Mouse (Mus musculus) testis, adult 2 months (tissue): Measurements from ENCODE around the gene Cuedc1. TPM values are rescaled to one million over a fixed set of nuclear protein-coding genes. Genes with fewer than 3 reads are reported as not detected.

Source experiments
- H3K27ac ChIP-seq: fragments of 200-500 bp; 2 replicates; pipeline ENCODE4 v1.5.1; 2012; ENCODE audit warnings: low read depth, low read length; ENCODE audit not compliant: control insufficient read depth, insufficient read depth
- H3K27me3 ChIP-seq: fragments of 200-500 bp; 2 replicates; pipeline ENCODE4 v1.6.1; 2012; ENCODE audit warnings: mild to moderate bottlenecking, low read length, moderate library complexity; ENCODE audit not compliant: control insufficient read depth, insufficient read depth
- H3K36me3 ChIP-seq: fragments of 200-500 bp; 2 replicates; pipeline ENCODE4 v1.6.1; 2012; ENCODE audit warnings: mild to moderate bottlenecking, low read length; ENCODE audit not compliant: control insufficient read depth, insufficient read depth
- H3K4me1 ChIP-seq: fragments of 200-500 bp; 2 replicates; pipeline ENCODE4 v1.6.1; 2012; ENCODE audit warnings: low read length; ENCODE audit not compliant: control insufficient read depth, insufficient read depth
- H3K4me3 ChIP-seq: fragments of 200-500 bp; 2 replicates; pipeline ENCODE4 v1.5.1; 2012; ENCODE audit warnings: low read depth, mild to moderate bottlenecking, low read length, moderate library complexity, mixed read lengths; ENCODE audit not compliant: control insufficient read depth
- CTCF ChIP-seq: fragments of 200-500 bp; IDR thresholded peaks from 2 replicates; pipeline ENCODE4 v1.5.1; 2012; ENCODE audit warnings: low read depth, mild to moderate bottlenecking, inconsistent platforms, low read length, moderate library complexity; ENCODE audit not compliant: control insufficient read depth, insufficient read depth, insufficient replicate concordance
- POLR2A ChIP-seq: fragments of 200-500 bp; IDR thresholded peaks from 2 replicates; pipeline ENCODE4 v1.6.1; 2012; ENCODE audit warnings: low read depth, mild to moderate bottlenecking, inconsistent platforms, low read length, moderate library complexity; ENCODE audit not compliant: control insufficient read depth
- polyA plus RNA-seq: library from polyadenylated mRNA; depleted of rRNA; stranded (reverse); fragments of >200 nt; gene quantifications from 2 replicates; pipeline ENCODE4 v1.2.3, GENCODE M21; 2012

Cuedc1 gene
- polyA plus RNA-seq, 1 experiment, result 1.9 TPM

GRCm38 (mm10) chr11:88146264-88147060 lies 48.6 kb downstream of the Cuedc1 start:
- no peaks in the 10 kb centered on the region for H3K36me3 ChIP-seq
- H3K27me3 ChIP-seq, result no peaks in the 10 kb centered on the region
- H3K27ac ChIP-seq, result no peak overlapping the region
- H3K4me3 ChIP-seq, result no peak overlapping the region
- no peak for TF ChIP-seq POLR2A
- TF ChIP-seq CTCF, result no peak
- no peaks in the 10 kb centered on the region; the same call in 1 of the 2 replicates for H3K4me1 ChIP-seq

GRCm38 (mm10) chr11:88147388-88147787 lies 49.5 kb downstream of the Cuedc1 start:
- Histone ChIP-seq H3K4me1 (no peaks in the 10 kb centered on the region; the same call in 1 of the 2 replicates), H3K36me3 (no peaks in the 10 kb centered on the region), H3K27ac (no peak overlapping the region), H3K4me3 (no peak overlapping the region), H3K27me3 (no peaks in the 10 kb centered on the region)
- TF ChIP-seq POLR2A (no peak), CTCF (no peak)

DNA sequence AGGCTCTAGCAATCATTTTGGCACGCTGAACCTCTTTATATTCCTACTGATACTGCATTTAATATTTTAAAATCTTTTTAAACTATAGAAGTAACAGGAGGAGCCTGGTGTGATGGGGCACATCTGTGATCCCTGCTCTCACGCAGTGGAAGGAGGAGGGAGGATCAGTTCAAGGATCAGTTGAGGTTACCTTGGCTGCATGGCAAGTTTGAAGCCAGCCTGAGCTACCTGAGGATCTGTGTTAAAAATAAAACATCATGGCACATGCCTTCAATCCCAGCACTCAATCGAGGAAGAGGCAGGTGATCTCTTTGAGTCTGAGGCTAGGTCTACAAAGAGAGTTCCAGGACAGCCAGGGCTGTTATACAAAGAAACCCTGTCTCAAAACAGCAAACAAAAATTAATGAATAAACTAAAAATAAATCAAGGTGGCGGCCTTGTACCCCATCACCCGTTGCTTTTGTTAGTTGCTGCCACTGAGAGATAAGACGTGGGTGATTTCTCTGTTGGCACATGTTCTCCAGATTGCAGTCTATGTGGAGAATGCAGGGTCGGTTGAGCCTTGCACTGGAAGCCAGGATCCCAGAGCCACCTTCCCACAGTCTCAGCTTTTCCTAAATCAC lies 50.3 kb downstream of the Cuedc1 start:
- H3K27me3 ChIP-seq, result no peaks in the 10 kb centered on the region
- H3K27ac ChIP-seq, result no peak overlapping the region
- no peaks in the 10 kb centered on the region for H3K36me3 ChIP-seq
- TF ChIP-seq POLR2A, result no peak
- TF ChIP-seq CTCF, result no peak
- no peaks in the 10 kb centered on the region; the same call in 1 of the 2 replicates for H3K4me1 ChIP-seq
- H3K4me3 ChIP-seq, result no peak overlapping the region

DNA sequence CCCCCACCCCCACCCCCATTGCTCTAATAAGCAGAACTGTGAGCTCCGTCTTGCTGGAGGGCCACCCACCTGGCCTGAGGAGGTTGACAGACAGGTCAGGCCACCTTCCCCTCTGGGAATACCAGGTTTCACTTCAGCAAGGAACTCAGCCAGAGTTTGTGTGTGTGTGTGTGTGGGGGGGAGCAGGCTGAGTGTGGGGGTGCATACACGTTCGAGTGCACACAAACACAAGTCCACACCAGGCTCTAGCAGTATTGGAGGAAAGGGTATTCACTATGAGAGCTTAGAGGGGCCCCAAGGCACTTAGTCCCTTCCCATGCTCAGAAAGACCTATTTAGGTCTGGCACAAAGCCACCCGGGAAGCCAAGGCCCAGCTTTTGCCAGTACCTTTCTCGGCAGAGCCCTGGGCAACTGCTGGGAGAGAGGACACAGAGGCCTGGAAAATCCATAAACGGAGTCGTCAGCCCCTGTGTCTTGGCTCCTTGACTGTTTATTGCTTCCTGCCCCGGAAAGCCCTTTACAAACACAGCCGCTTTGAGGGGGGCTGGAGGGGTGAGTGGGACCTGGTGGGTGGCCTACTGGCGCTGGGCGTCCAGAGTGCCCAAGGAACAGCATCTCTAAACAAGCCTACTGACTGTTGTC lies 50.9 kb downstream of the Cuedc1 start:
- TF ChIP-seq CTCF, result no peak
- no peak for TF ChIP-seq POLR2A
- Histone ChIP-seq H3K27me3 (no peaks in the 10 kb centered on the region), H3K27ac (peak overlapping the region; percentile 37; the same call in 1 of the 2 replicates), H3K4me1 (peaks cover under 1% of the 10 kb centered on the region; the same call in 1 of the 2 replicates), H3K36me3 (no peaks in the 10 kb centered on the region), H3K4me3 (no peak overlapping the region)

- no peaks in the 10 kb centered on the region for H3K36me3 ChIP-seq
- 0 out of 2 replicates have a peak overlapping the region, but pooled peaks have one; percentile 31 for H3K27ac ChIP-seq
- TF ChIP-seq POLR2A, result no peak
- no peak for TF ChIP-seq CTCF
- H3K4me1 ChIP-seq, result peaks cover 2% of the 10 kb centered on the region
- no peaks in the 10 kb centered on the region for H3K27me3 ChIP-seq
- no peak overlapping the region for H3K4me3 ChIP-seq
Observed at GRCm38 (mm10) chr11:88151379-88152155, 53.7 kb downstream of the Cuedc1 start.

- no peak overlapping the region for H3K4me3 ChIP-seq
- peaks cover 2% of the 10 kb centered on the region for H3K4me1 ChIP-seq
- H3K36me3 ChIP-seq, result no peaks in the 10 kb centered on the region
- TF ChIP-seq POLR2A, result no peak
- no peak for TF ChIP-seq CTCF
- no peak overlapping the region for H3K27ac ChIP-seq
- H3K27me3 ChIP-seq, result no peaks in the 10 kb centered on the region
Observed at GRCm38 (mm10) chr11:88153880-88154279, 56.0 kb downstream of the Cuedc1 start.
